Mouse (Mus musculus): ENCODE results near the gene Slc51a. TPM values are rescaled to one million over a fixed set of nuclear protein-coding genes. Genes with fewer than 3 reads are reported as not detected.

Gene Slc51a
- polyA plus RNA-seq, 1 experiment from 2014 or later: 1.3 TPM

- no peak overlapping the region for H3K4me2 ChIP-seq
- H3K4me3 ChIP-seq (ENCODE audit: low read depth, low read length): no peak overlapping the region
- H3K27me3 ChIP-seq (replicated peaks; ENCODE audit: control insufficient read depth, insufficient read depth, low read length): no peaks in the 10 kb centered on the region
- ATAC-seq (replicated peaks; ENCODE audit: low FRiP score): peak; percentile 45; the same call in 1 of the 2 replicates
- no peak for DNase-seq (ENCODE audit: low spot score)
- peaks cover 7% of the 10 kb centered on the region for H3K4me1 ChIP-seq (replicated peaks; ENCODE audit: control insufficient read depth, insufficient read depth, low read length)
- no peak overlapping the region for H3K27ac ChIP-seq (ENCODE audit: low read depth, low read length)
- no peak overlapping the region for H3K9ac ChIP-seq (ENCODE audit: low read depth, low read length)
- peaks cover 10% of the 10 kb centered on the region; the same call in 1 of the 2 replicates for H3K36me3 ChIP-seq (ENCODE audit: control insufficient read depth, insufficient read depth, low read length)
- 53% methylated on average over 2 of the region's 2 CpGs for WGBS
- no peaks in the 10 kb centered on the region for H3K9me3 ChIP-seq (ENCODE audit: control insufficient read depth, low read length)
Observed at GRCm38 (mm10) chr16:32463426-32463825, 24.3 kb downstream of the Slc51a start.

- 94% methylated on average over 16 of the region's 16 CpGs for WGBS
- no peak overlapping the region for H3K27ac ChIP-seq (ENCODE audit: low read depth, low read length)
Observed at GRCm38 (mm10) chr16:32462950-32463349, 24.7 kb downstream of the Slc51a start.

GRCm38 (mm10) chr16:32461713-32462112 lies 26.0 kb downstream of the Slc51a start:
- Histone ChIP-seq H3K4me2 (no peak overlapping the region), H3K4me1 (replicated peaks; ENCODE audit: control insufficient read depth, insufficient read depth, low read length) (peaks cover 7% of the 10 kb centered on the region), H3K9ac (ENCODE audit: low read depth, low read length) (no peak overlapping the region), H3K9me3 (ENCODE audit: control insufficient read depth, low read length) (no peaks in the 10 kb centered on the region), H3K4me3 (ENCODE audit: low read depth, low read length) (no peak overlapping the region), H3K27ac (ENCODE audit: low read depth, low read length) (no peak overlapping the region), H3K36me3 (ENCODE audit: control insufficient read depth, insufficient read depth, low read length) (peaks cover 6% of the 10 kb centered on the region; the same call in 1 of the 2 replicates), H3K27me3 (replicated peaks; ENCODE audit: control insufficient read depth, insufficient read depth, low read length) (no peaks in the 10 kb centered on the region)
- no peak for DNase-seq (ENCODE audit: low spot score)
- no peak for ATAC-seq (replicated peaks; ENCODE audit: low FRiP score)
- WGBS: 95% methylated on average over 5 of the region's 5 CpGs

More at GRCm38 (mm10) chr16:32462950-32463349, 24.7 kb downstream of the Slc51a start:
- Histone ChIP-seq H3K4me3 (ENCODE audit: low read depth, low read length) (no peak overlapping the region), H3K36me3 (ENCODE audit: control insufficient read depth, insufficient read depth, low read length) (peaks cover 10% of the 10 kb centered on the region; the same call in 1 of the 2 replicates), H3K9ac (ENCODE audit: low read depth, low read length) (no peak overlapping the region), H3K27me3 (replicated peaks; ENCODE audit: control insufficient read depth, insufficient read depth, low read length) (no peaks in the 10 kb centered on the region), H3K4me1 (replicated peaks; ENCODE audit: control insufficient read depth, insufficient read depth, low read length) (peaks cover 7% of the 10 kb centered on the region), H3K4me2 (no peak overlapping the region), H3K9me3 (ENCODE audit: control insufficient read depth, low read length) (no peaks in the 10 kb centered on the region)
- ATAC-seq (replicated peaks; ENCODE audit: low FRiP score) (no peak), DNase-seq (ENCODE audit: low spot score) (no peak)

DNA sequence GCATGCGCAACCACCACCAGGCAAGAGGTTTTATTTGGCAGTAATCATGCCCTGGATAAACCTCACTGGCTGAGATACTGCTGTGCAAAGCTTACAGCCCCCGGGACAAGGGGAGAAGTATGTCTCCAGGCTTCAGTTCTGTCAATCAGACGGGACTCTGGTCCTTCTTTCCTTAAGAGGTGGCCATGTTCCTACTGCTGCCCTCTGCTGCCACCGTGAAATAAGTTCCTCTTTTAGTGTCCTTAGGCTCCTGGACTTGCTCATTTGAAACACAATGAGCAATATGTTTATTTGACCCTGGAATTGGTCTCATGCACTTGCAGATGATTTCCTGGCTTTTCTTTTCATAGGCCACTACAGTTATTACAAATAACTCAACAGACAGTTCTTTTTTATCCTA lies 27.2 kb downstream of the Slc51a start:
- Histone ChIP-seq H3K4me3 (ENCODE audit: low read depth, low read length) (no peak overlapping the region), H3K27me3 (replicated peaks; ENCODE audit: control insufficient read depth, insufficient read depth, low read length) (no peaks in the 10 kb centered on the region), H3K4me2 (no peak overlapping the region), H3K9me3 (ENCODE audit: control insufficient read depth, low read length) (no peaks in the 10 kb centered on the region), H3K27ac (ENCODE audit: low read depth, low read length) (no peak overlapping the region), H3K36me3 (ENCODE audit: control insufficient read depth, insufficient read depth, low read length) (peaks cover 6% of the 10 kb centered on the region; the same call in 1 of the 2 replicates), H3K9ac (ENCODE audit: low read depth, low read length) (no peak overlapping the region), H3K4me1 (replicated peaks; ENCODE audit: control insufficient read depth, insufficient read depth, low read length) (peaks cover 7% of the 10 kb centered on the region)
- WGBS: 54% methylated on average over 4 of the region's 4 CpGs
- DNase-seq (ENCODE audit: low spot score) (no peak), ATAC-seq (replicated peaks; ENCODE audit: low FRiP score) (no peak)

- Histone ChIP-seq H3K4me2 (no peak overlapping the region), H3K36me3 (ENCODE audit: control insufficient read depth, insufficient read depth, low read length) (peaks cover 14% of the 10 kb centered on the region), H3K9me3 (ENCODE audit: control insufficient read depth, low read length) (no peaks in the 10 kb centered on the region), H3K4me1 (replicated peaks; ENCODE audit: control insufficient read depth, insufficient read depth, low read length) (no peaks in the 10 kb centered on the region), H3K9ac (ENCODE audit: low read depth, low read length) (no peak overlapping the region), H3K27me3 (replicated peaks; ENCODE audit: control insufficient read depth, insufficient read depth, low read length) (no peaks in the 10 kb centered on the region), H3K27ac (ENCODE audit: low read depth, low read length) (0 out of 2 replicates have a peak overlapping the region, but pooled peaks have one; percentile 11), H3K4me3 (ENCODE audit: low read depth, low read length) (no peak overlapping the region)
- DNase-seq (ENCODE audit: low spot score) (no peak), ATAC-seq (replicated peaks; ENCODE audit: low FRiP score) (no peak; the same call in 1 of the 2 replicates)
- 66% methylated on average over 10 of the region's 10 CpGs for WGBS
Observed at GRCm38 (mm10) chr16:32457589-32458386, 29.9 kb downstream of the Slc51a start.

DNA sequence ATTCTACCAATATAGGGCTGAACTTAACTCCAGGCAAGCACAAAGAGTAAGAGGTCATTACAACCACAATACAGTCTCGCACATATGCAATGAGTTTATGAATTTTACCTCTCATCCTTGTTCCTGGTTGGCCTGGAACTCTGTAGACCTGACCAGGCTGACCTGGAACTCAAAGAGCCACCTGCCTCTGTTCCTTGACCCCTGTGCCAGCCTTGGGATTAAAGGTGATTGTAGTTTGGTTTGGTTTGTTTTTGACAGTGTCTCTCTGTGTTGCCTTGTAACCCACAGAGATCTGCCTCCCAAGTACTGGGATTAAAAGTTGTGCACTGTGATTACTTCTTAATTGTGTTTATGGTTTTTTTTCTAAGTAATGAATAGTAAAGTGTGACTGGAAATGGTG lies 30.9 kb downstream of the Slc51a start:
- ATAC-seq (replicated peaks; ENCODE audit: low FRiP score): no peak

DNA sequence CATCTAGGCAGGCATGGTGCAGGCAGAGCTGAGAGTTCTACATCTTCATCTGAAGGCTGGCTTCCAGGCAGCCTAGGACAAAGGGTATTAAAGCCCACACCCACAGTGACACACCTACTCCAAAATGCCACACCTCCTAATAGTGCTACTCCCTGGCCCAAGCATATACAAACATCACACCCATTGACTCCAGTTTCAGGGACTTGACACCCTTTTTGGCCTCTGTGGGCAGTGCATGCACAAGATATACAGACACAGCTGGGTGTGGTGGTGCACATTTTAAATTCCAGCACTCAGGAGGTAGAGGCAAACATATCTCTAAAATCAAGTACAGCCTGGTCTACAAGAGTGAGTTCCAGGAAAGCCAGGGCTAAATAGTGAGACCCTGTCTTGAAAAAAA lies 31.6 kb downstream of the Slc51a start:
- no peaks in the 10 kb centered on the region for H3K9me3 ChIP-seq (ENCODE audit: control insufficient read depth, low read length)
- H3K27me3 ChIP-seq (replicated peaks; ENCODE audit: control insufficient read depth, insufficient read depth, low read length): no peaks in the 10 kb centered on the region
- H3K4me3 ChIP-seq (ENCODE audit: low read depth, low read length): no peak overlapping the region
- H3K27ac ChIP-seq (ENCODE audit: low read depth, low read length): no peak overlapping the region
- ATAC-seq (replicated peaks; ENCODE audit: low FRiP score) (peak; percentile 85), DNase-seq (ENCODE audit: low spot score) (no peak)
- peaks cover 7% of the 10 kb centered on the region; the same call in 1 of the 2 replicates for H3K4me1 ChIP-seq (replicated peaks; ENCODE audit: control insufficient read depth, insufficient read depth, low read length)
- no peak overlapping the region for H3K4me2 ChIP-seq
- peaks cover 23% of the 10 kb centered on the region for H3K36me3 ChIP-seq (ENCODE audit: control insufficient read depth, insufficient read depth, low read length)
- H3K9ac ChIP-seq (ENCODE audit: low read depth, low read length): no peak overlapping the region

More for the DNA sequence above, 30.9 kb downstream of the Slc51a start:
- 97% methylated on average over 1 of the region's 1 CpGs for WGBS
- H3K9me3 ChIP-seq (ENCODE audit: control insufficient read depth, low read length): no peaks in the 10 kb centered on the region
- H3K4me1 ChIP-seq (replicated peaks; ENCODE audit: control insufficient read depth, insufficient read depth, low read length): 0 out of 2 replicates have a peak, but pooled peaks cover 2% of the 10 kb centered on the region
- H3K36me3 ChIP-seq (ENCODE audit: control insufficient read depth, insufficient read depth, low read length): peaks cover 21% of the 10 kb centered on the region
- H3K4me3 ChIP-seq (ENCODE audit: low read depth, low read length): no peak overlapping the region
- no peak overlapping the region for H3K27ac ChIP-seq (ENCODE audit: low read depth, low read length)
- H3K9ac ChIP-seq (ENCODE audit: low read depth, low read length): no peak overlapping the region
- DNase-seq (ENCODE audit: low spot score): no peak
- H3K4me2 ChIP-seq: no peak overlapping the region
- H3K27me3 ChIP-seq (replicated peaks; ENCODE audit: control insufficient read depth, insufficient read depth, low read length): no peaks in the 10 kb centered on the region

- no peaks in the 10 kb centered on the region for H3K27me3 ChIP-seq (replicated peaks; ENCODE audit: control insufficient read depth, insufficient read depth, low read length)
- H3K4me3 ChIP-seq (ENCODE audit: low read depth, low read length): no peak overlapping the region
- H3K4me1 ChIP-seq (replicated peaks; ENCODE audit: control insufficient read depth, insufficient read depth, low read length): peaks cover 16% of the 10 kb centered on the region
- no peak overlapping the region for H3K9ac ChIP-seq (ENCODE audit: low read depth, low read length)
- WGBS: 86% methylated on average over 5 of the region's 5 CpGs
- no peak overlapping the region for H3K27ac ChIP-seq (ENCODE audit: low read depth, low read length)
- DNase-seq (ENCODE audit: low spot score): no peak
- ATAC-seq (replicated peaks; ENCODE audit: low FRiP score): no peak
- H3K36me3 ChIP-seq (ENCODE audit: control insufficient read depth, insufficient read depth, low read length): peaks cover 23% of the 10 kb centered on the region
- no peaks in the 10 kb centered on the region for H3K9me3 ChIP-seq (ENCODE audit: control insufficient read depth, low read length)
- no peak overlapping the region for H3K4me2 ChIP-seq
Observed at GRCm38 (mm10) chr16:32454646-32455045, 33.0 kb downstream of the Slc51a start.

GRCm38 (mm10) chr16:32453102-32453501 lies 34.6 kb downstream of the Slc51a start:
- H3K27ac ChIP-seq (ENCODE audit: low read depth, low read length): no peak overlapping the region
- H3K36me3 ChIP-seq (ENCODE audit: control insufficient read depth, insufficient read depth, low read length): peaks cover 23% of the 10 kb centered on the region
- ATAC-seq (replicated peaks; ENCODE audit: low FRiP score) (no peak), DNase-seq (ENCODE audit: low spot score) (peak; percentile 19)
- H3K9me3 ChIP-seq (ENCODE audit: control insufficient read depth, low read length): no peaks in the 10 kb centered on the region
- H3K4me1 ChIP-seq (replicated peaks; ENCODE audit: control insufficient read depth, insufficient read depth, low read length): peaks cover 25% of the 10 kb centered on the region
- no peak overlapping the region for H3K4me2 ChIP-seq
- no peak overlapping the region for H3K9ac ChIP-seq (ENCODE audit: low read depth, low read length)
- 87% methylated on average over 8 of the region's 8 CpGs for WGBS
- H3K27me3 ChIP-seq (replicated peaks; ENCODE audit: control insufficient read depth, insufficient read depth, low read length): no peaks in the 10 kb centered on the region
- H3K4me3 ChIP-seq (ENCODE audit: low read depth, low read length): no peak overlapping the region

Data from liver, embryonic 11.5 days (tissue).